Mouse (Mus musculus): ENCODE measurements around the gene Man2a2.
"Not testable (repeated sequence)": the region's sequence is repeated elsewhere in the genome, so short reads cannot be mapped to it uniquely, and the experiment has no call there.

Gene Man2a2

GRCm38 (mm10) chr7:80339371-80339770, 31.8 kb downstream of the Man2a2 start:
- no peak for DNase-seq (ENCODE audit: low read depth, low spot score)

GRCm38 (mm10) chr7:80336932-80337331, 34.2 kb downstream of the Man2a2 start:
- DNase-seq (ENCODE audit: low read depth, low spot score): no peak

- no peak for DNase-seq (ENCODE audit: low read depth, low spot score)
Observed at GRCm38 (mm10) chr7:80334848-80335247, 36.3 kb downstream of the Man2a2 start.

- no peak for DNase-seq (ENCODE audit: low read depth, low spot score)
Observed at GRCm38 (mm10) chr7:80331433-80331832, 39.7 kb downstream of the Man2a2 start.

GRCm38 (mm10) chr7:80330278-80330677, 40.9 kb downstream of the Man2a2 start:
- DNase-seq (ENCODE audit: low read depth, low spot score): no peak

GRCm38 (mm10) chr7:80326076-80326475, 45.1 kb downstream of the Man2a2 start:
- no peak for DNase-seq (ENCODE audit: low read depth, low spot score)

GRCm38 (mm10) chr7:80325292-80325868, 45.8 kb downstream of the Man2a2 start:
- no peak for DNase-seq (ENCODE audit: low read depth, low spot score)

GRCm38 (mm10) chr7:80324816-80325119, 46.4 kb downstream of the Man2a2 start:
- not testable (repeated sequence) for DNase-seq (ENCODE audit: low read depth, low spot score)

- peak; percentile 95 for DNase-seq (ENCODE audit: low read depth, low spot score)
Observed at GRCm38 (mm10) chr7:80324043-80324815, 46.9 kb downstream of the Man2a2 start, which contains the start of gene Rccd1. Gene Rccd1 (minus strand): TSS chr7:80324454.

GRCm38 (mm10) chr7:80323336-80323735, 47.8 kb downstream of the Man2a2 start:
- no peak for DNase-seq (ENCODE audit: low read depth, low spot score)

- DNase-seq (ENCODE audit: low read depth, low spot score): no peak
Observed at GRCm38 (mm10) chr7:80319846-80320496, 51.2 kb downstream of the Man2a2 start.

GRCm38 (mm10) chr7:80318670-80319069, 52.5 kb downstream of the Man2a2 start:
- DNase-seq (ENCODE audit: low read depth, low spot score): no peak

- DNase-seq (ENCODE audit: low read depth, low spot score): no peak
Observed at GRCm38 (mm10) chr7:80317439-80318115, 53.6 kb downstream of the Man2a2 start.

- DNase-seq (ENCODE audit: low read depth, low spot score): no peak
Observed at GRCm38 (mm10) chr7:80315733-80316132, 55.4 kb downstream of the Man2a2 start.

- no peak for DNase-seq (ENCODE audit: low read depth, low spot score)
Observed at GRCm38 (mm10) chr7:80310771-80311170, 60.4 kb downstream of the Man2a2 start.

- DNase-seq (ENCODE audit: low read depth, low spot score): no peak
Observed at GRCm38 (mm10) chr7:80307766-80308165, 63.4 kb downstream of the Man2a2 start.

GRCm38 (mm10) chr7:80301522-80301921, 69.7 kb downstream of the Man2a2 start:
- DNase-seq (ENCODE audit: low read depth, low spot score): no peak

GRCm38 (mm10) chr7:80299568-80299967, 71.6 kb downstream of the Man2a2 start:
- no peak for DNase-seq (ENCODE audit: low read depth, low spot score)
